Mouse (Mus musculus) heart, adult 2 months (tissue): Measurements from ENCODE around the gene Hist1h3e. TPM values are rescaled to one million over a fixed set of nuclear protein-coding genes. Genes with fewer than 3 reads are reported as not detected.
A peak's percentile ranks its signal among the peaks of the same experiment; 100 is the strongest.
"Not testable (repeated sequence)": the region's sequence is repeated elsewhere in the genome, so short reads cannot be mapped to it uniquely, and the experiment has no call there.

Source experiments
- DNase-seq, 2 experiments: peaks; one replicate each; pipeline ENCODE4 v3.0.0; 2021
- H3K27ac ChIP-seq: fragments of 200-600 bp; 2 replicates; pipeline ENCODE4 v1.8.1; 2022
- H3K27me3 ChIP-seq: fragments of 200-500 bp; 2 replicates; pipeline ENCODE4 v1.6.1; 2012; ENCODE audit warnings: mild to moderate bottlenecking, low read length, inconsistent platforms, mixed read lengths; ENCODE audit not compliant: control insufficient read depth, insufficient read depth
- H3K36me3 ChIP-seq: fragments of 200-500 bp; 2 replicates; pipeline ENCODE4 v1.6.1; 2012; ENCODE audit warnings: low read length, inconsistent platforms; ENCODE audit not compliant: control insufficient read depth, insufficient read depth
- H3K4me1 ChIP-seq: fragments of 200-500 bp; 2 replicates; pipeline ENCODE4 v1.6.1; 2011; ENCODE audit warnings: low read length; ENCODE audit not compliant: control insufficient read depth, insufficient read depth
- H3K4me3 ChIP-seq: fragments of 200-600 bp; 2 replicates; pipeline ENCODE4 v1.8.1; 2022
- H3K79me2 ChIP-seq: fragments of 200-500 bp; replicated peaks from 2 replicates; pipeline ENCODE4 v1.6.1; 2012; ENCODE audit warnings: mild to moderate bottlenecking, inconsistent platforms, low read length, moderate library complexity, mixed read lengths; ENCODE audit not compliant: control insufficient read depth, insufficient read depth
- H3K9ac ChIP-seq: fragments of 200-500 bp; 2 replicates; pipeline ENCODE4 v1.6.1; 2012; ENCODE audit warnings: low read depth, mild to moderate bottlenecking, control low read depth, inconsistent platforms, low read length, mixed read lengths
- CTCF ChIP-seq: fragments of 200-600 bp; IDR thresholded peaks from 2 replicates; pipeline ENCODE4 v1.8.1; 2022; ENCODE audit warnings: antibody characterized with exemption, mild to moderate bottlenecking, moderate library complexity
- EP300 ChIP-seq: fragments of 200-500 bp; IDR thresholded peaks from 2 replicates; pipeline ENCODE4 v1.6.1; 2011; ENCODE audit warnings: low read depth, low read length, control low read depth; ENCODE audit not compliant: insufficient read depth
- POLR2A ChIP-seq: fragments of 200-500 bp; IDR thresholded peaks from 2 replicates; pipeline ENCODE4 v1.6.1; 2011; ENCODE audit warnings: mild to moderate bottlenecking, low read depth, low read length, control low read depth; ENCODE audit not compliant: insufficient read depth
- WGBS: fragments of 180-500 bp; shearing (Covaris S2); methylation state at CpG from one replicate; pipeline ENCODE4 v1.1.7; 2018; 5-methylcytosine and 5-hydroxymethylcytosine counted together
- intact Hi-C: fragments of 180-260 bp; cut with DNase I; formaldehyde crosslinking; loops from one replicate; pipeline ENCODE4 v1.15.1; 2025
- polyA plus RNA-seq: library from polyadenylated mRNA; depleted of rRNA; stranded (reverse); fragments of >200 nt; gene quantifications from 2 replicates; pipeline ENCODE4 v1.2.3, GENCODE M21; 2012
- total RNA-seq, 2 experiments: library from RNA; stranded (reverse); gene quantifications; 2 replicates each; pipeline ENCODE4 v1.2.3; 2021

Hist1h3e gene
- total and polyA plus RNA-seq, 3 experiments: 2.0 to 14.6 (median 14.0) TPM

DNA sequence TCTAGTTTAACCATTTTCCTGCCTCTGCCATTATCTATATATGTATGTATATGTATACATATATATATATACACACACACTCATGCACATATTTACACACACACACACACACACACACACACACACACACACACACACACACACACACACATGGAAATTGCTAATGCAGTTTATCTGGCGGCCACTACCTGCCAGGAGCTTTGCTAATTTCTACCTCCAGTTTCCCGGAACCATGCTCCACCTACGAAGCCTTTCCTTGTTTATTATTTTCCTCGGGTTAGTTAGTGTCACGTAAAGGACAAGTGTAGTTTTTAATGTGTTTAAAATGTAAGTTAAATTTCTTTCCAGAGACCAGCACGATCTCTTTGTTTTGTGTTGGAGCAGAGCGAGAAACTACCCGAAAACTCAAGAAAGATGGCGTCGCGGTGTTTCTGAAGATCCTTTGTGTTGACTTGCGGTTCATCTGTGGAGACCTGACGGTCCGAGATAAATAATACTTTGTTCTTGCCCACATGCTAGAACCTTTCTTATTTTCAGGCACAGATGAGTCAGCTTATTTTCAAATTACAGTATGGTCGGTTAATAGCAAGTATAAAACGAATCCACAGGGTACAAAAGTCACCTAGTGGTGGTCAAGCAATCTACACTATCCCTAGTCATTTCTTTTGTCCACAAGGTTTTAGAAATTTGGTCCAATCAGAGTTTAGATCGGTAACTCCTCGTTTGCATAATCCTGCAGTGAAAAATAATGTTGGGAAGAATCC lies 712 bp upstream of the Hist1h3e start:
- intact Hi-C loops: no loop called here
- 2% methylated on average over 18 of the region's 18 CpGs for WGBS
- no peak for DNase-seq

GRCm38 (mm10) chr13:23561531-23561882 lies 662 bp downstream of the Hist1h3e start:
- DNase-seq, H3K79me2 ChIP-seq, H3K27me3 ChIP-seq, intact Hi-C loops, H3K4me1 ChIP-seq, H3K9ac ChIP-seq, H3K36me3 ChIP-seq: not testable (repeated sequence)
- Histone ChIP-seq H3K4me3 (peak overlapping the region; percentile 50), H3K27ac (peak overlapping the region; percentile 94)
- WGBS: 0% methylated on average over 2 of the region's 5 CpGs

More for the DNA sequence above, 712 bp upstream of the Hist1h3e start:
- peak; percentile 77 for TF ChIP-seq CTCF
- TF ChIP-seq EP300: no peak
- TF ChIP-seq POLR2A: peak; percentile 37; the same call in 1 of the 2 replicates
- Histone ChIP-seq H3K36me3 (no peaks in the 10 kb centered on the region), H3K79me2 (no peaks in the 10 kb centered on the region), H3K4me1 (peaks cover 2% of the 10 kb centered on the region; the same call in 1 of the 2 replicates), H3K4me3 (peak overlapping the region; percentile 50), H3K9ac (peak overlapping the region; percentile 41), H3K27me3 (no peaks in the 10 kb centered on the region), H3K27ac (peak overlapping the region; percentile 94)

DNA sequence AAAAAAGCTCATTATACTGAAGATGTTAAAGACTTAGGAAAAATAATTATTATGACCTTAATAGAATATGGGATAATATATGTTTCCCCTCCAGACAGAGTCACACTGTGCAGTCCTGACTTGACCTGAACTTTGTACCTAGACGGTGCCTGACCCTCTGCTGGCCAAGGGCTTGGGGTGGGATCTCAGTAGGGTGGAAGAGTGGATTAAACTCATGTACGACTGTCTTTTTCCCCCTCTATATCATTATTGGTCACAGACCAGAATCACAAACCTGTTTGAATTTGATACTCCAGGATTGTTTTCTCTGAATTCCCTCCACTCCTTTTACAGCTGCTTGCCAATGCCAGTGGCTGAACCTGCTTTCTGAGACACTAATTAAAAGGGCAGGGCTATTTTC lies 1.5 kb downstream of the Hist1h3e start:
- H3K4me1 ChIP-seq, H3K36me3 ChIP-seq, DNase-seq, intact Hi-C loops, H3K9ac ChIP-seq, H3K27me3 ChIP-seq, H3K79me2 ChIP-seq, H3K27ac ChIP-seq, H3K4me3 ChIP-seq: not testable (repeated sequence)
- 39% methylated on average over 2 of the region's 2 CpGs for WGBS

DNA sequence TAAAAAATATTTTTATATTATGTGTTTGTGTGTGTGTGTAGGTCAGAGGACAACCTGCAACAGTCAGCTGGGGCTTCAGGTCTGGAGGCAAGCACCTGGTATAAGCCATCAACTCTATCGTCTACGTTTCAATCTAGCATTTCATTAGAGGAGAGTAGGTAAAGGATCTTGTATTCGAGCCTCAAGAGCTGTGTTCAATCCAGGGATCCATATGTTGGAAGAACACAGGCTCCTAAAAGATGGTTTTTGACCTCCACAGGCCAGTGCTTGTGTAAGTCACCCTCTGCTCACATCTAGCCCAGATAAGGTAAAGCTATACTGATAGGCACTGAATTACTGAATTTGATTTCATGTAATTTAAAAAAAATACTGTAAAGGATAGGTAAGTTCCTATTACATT lies 5.3 kb downstream of the Hist1h3e start:
- no peaks in the 10 kb centered on the region for H3K27me3 ChIP-seq
- WGBS: 77% methylated on average over 3 of the region's 3 CpGs
- no peak overlapping the region for H3K9ac ChIP-seq
- H3K79me2 ChIP-seq: no peaks in the 10 kb centered on the region
- TF ChIP-seq POLR2A (no peak), CTCF (no peak), EP300 (no peak)
- H3K36me3 ChIP-seq: no peaks in the 10 kb centered on the region; the same call in 1 of the 2 replicates
- H3K4me3 ChIP-seq: no peak overlapping the region
- intact Hi-C loops: no loop called here
- no peak for DNase-seq
- no peak overlapping the region for H3K27ac ChIP-seq
- H3K4me1 ChIP-seq: peaks cover 2% of the 10 kb centered on the region

- no peaks in the 10 kb centered on the region for H3K27me3 ChIP-seq
- peak overlapping the region; percentile 73 for H3K9ac ChIP-seq
- H3K27ac ChIP-seq: peak overlapping the region; percentile 79
- under 1% methylated on average over 18 of the region's 18 CpGs for WGBS
- intact Hi-C loops: no loop called here
- peaks cover 2% of the 10 kb centered on the region for H3K4me1 ChIP-seq
- peak; percentile 62 to 73 for DNase-seq
- H3K79me2 ChIP-seq: no peaks in the 10 kb centered on the region
- H3K4me3 ChIP-seq: peak overlapping the region; percentile 65
- H3K36me3 ChIP-seq: no peaks in the 10 kb centered on the region; the same call in 1 of the 2 replicates
- TF ChIP-seq EP300 (no peak), CTCF (no peak), POLR2A (peak; percentile 80)
Observed at GRCm38 (mm10) chr13:23555839-23556416, 6.2 kb downstream of the Hist1h3e start.

DNA sequence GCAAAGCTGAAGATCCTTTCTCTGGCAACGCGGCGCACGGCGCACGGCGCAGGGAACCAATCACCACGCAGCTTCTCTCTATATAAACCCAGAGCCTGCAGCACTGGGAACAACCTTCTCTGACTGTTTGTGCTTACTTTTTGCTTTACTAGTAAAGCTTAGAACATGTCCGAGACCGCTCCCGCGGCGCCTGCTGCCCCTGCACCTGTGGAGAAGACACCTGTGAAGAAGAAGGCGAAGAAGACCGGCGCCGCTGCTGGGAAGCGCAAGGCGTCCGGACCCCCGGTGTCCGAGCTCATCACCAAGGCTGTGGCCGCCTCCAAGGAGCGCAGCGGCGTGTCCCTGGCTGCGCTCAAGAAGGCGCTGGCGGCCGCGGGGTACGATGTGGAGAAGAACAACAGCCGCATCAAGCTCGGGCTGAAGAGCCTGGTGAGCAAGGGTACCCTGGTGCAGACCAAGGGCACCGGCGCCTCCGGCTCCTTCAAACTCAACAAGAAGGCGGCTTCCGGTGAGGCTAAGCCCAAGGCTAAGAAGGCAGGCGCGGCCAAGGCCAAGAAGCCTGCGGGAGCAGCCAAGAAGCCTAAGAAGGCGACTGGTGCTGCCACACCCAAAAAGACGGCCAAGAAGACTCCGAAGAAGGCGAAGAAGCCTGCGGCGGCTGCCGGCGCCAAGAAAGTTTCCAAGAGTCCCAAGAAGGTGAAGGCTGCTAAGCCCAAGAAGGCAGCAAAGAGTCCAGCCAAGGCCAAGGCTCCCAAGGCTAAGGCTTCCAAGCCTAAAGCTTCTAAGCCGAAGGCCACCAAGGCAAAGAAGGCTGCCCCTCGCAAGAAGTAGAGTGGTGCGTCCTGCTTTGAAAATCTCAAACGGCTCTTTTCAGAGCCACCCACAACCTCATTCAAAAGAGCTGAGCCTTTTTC lies 7.0 kb downstream of the Hist1h3e start:
- no peaks in the 10 kb centered on the region for H3K27me3 ChIP-seq
- intact Hi-C loops: no loop called here
- H3K9ac ChIP-seq: peak overlapping the region; percentile 73
- peaks cover 2% of the 10 kb centered on the region for H3K4me1 ChIP-seq
- TF ChIP-seq POLR2A (peak; percentile 94), CTCF (no peak), EP300 (0 out of 2 replicates have a peak, but pooled peaks have one; percentile 50)
- WGBS: under 1% methylated on average over 54 of the region's 54 CpGs
- H3K36me3 ChIP-seq: no peaks in the 10 kb centered on the region; the same call in 1 of the 2 replicates
- H3K27ac ChIP-seq: peak overlapping the region; percentile 79
- DNase-seq: peak; percentile 69 to 83
- no peaks in the 10 kb centered on the region for H3K79me2 ChIP-seq
- H3K4me3 ChIP-seq: peak overlapping the region; percentile 65
